Mouse (Mus musculus) kidney, postnatal 10 days (tissue): ENCODE measurements at regions not wholly inside any gene's neighbourhood (a gene's known extent, or its start where the extent isn't known, plus 50 kb on each side); places are given as distances from the start of the nearest gene placed in this dataset.

Source experiments
- DNase-seq: peaks from one replicate; pipeline ENCODE4 v3.0.0; 2021; ENCODE audit warnings: mixed read lengths

DNA sequence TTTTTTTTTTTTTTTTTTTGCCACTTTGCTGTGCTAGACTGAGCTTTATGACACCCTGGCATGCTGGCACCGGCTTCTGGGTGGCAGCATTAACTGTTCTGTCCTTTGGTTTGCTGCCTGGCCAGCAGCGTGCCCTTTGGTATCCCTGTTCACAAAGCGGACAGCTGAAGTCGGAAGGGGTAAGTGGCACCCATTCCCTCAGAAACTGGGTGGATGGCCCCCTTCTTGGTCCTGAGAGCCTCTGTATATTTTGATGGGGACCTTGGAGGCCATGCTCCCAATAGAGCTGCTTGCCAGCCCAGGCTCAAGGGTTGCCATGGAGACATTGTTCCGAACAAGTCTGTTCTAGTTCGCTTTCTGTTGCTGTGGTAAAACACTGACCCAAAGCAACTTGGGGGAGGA is 143.9 kb upstream of the Tle3 start:
- no peak for DNase-seq

DNA sequence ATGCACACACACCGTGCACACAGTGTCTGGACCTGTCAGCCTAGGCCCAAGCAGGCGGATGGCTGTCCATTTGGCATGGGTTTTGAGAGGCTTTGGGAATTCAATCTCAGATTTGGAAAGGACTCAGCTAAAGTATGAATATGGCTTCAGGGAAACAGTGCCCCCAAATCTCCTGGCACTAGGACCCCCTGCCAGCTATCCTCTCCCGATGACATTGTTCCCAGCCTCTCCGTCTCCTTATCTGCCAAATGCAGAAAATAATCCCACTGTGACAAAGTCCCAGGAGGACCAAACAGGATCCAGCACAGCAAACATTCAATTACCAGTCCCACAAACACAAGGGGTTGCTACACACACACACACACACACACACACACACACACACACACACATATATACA is 141.9 kb upstream of the Tle3 start:
- DNase-seq = no peak

DNA sequence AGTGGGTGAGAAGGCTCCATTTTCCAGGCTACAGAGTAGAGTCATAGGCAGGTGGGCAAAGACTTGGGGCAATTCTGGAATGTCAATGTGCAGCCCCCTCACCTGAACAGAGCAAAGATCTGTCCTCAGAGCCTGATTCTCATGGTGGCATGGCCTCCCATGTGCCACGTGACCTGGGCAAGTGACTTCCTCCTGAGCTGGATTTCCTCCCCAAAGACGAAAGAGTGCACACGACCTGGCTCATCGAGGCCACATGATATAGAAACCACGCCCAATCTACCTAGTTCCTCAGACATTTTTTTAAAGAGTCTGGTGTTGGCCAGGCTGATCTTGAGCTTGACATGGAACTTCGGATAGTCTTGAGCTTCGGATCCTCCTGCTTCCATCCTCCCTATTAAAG is 139.5 kb upstream of the Tle3 start:
- DNase-seq = no peak

DNA sequence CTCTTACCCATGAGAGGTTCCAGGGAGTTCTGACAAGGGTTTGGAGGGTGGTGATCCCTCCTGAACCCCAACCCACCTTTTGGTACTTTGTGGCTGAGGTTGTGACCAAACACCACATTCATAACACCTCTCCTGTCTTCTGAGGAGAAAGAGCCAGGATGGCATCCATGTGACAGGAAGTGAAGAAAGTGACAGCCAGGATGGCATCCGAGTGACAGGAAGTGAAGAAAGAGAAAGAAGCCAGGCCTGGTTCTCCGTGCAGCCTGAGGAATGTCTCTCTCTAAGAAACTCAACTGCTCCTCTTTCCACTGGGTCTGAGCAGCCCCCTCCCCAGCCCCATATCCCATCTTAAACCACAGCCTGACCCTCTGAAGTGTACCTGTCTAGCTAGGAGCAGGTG is 138.9 kb upstream of the Tle3 start:
- DNase-seq = no peak

DNA sequence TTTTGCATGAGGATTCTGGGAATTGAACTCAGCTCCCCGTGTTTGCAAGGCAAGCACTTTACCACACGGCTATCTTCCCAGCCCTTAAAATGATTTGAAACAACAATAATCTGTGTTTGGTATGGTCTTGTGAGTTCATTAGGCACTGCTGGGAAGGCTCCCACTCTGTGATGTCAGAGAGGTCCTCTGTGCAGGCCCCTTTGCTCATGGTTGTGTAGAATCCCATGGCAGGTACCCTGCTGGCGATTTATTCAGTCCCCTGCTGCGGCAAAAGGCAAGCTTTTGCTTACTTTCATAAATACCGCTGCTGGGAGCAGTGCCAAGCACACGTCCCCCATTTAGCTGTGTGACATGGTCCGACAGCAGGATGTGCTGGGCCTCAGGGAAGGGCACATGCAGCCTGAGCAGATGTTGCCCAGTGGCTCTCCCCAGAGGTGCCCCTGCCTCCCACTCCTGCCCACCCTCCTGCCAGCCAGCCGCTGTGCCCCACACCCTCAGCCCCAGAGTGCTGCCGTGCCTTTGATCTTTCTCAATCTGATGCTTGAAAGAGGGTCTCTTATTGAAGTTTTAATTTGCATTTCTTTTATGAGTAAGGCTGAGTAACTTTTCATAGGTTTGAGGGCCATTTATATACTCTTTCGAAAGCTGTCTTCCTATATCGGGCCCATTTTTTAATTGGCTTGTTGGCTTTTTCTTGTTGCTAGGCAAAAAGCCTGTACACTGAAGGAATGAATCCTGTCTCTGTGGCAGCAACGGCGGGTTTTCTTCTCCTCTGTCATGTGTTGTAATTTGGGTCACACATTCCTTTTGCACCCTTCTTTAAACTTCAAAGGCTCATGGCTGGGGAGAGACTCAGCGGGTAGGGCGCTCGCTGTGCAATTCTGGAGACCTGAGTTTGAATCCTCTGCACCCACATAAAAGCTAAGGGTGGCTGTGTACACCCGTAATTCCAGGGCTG is 136.2 kb upstream of the Tle3 start:
- DNase-seq = peak; percentile 32

DNA sequence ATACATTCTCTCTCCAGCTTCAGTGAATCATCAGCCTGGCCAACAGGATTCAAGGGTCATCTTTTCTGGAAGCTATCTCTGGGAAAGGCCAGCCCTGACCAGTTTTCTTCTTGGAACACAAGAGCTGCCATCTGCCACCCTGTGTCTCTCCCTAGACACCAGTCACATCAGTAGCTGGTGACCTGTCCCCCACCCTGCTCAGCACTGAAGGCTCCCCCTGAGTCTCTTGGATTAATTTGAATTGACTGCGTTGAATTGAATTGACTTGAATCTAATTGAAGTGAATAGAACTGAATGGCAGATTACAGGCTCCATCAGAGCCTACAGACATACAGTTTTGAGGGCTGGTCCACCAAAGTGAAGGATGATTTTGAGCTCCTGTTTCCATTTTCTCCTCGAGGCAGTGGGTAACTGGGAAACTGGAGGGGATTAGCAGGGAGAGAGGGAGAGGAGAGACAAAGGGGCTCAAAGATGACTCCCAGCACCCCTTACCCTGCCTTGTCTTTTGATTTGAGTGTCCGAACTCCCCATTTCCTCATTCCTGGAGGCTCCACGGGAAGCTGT is 133.4 kb upstream of the Tle3 start:
- DNase-seq = no peak

DNA sequence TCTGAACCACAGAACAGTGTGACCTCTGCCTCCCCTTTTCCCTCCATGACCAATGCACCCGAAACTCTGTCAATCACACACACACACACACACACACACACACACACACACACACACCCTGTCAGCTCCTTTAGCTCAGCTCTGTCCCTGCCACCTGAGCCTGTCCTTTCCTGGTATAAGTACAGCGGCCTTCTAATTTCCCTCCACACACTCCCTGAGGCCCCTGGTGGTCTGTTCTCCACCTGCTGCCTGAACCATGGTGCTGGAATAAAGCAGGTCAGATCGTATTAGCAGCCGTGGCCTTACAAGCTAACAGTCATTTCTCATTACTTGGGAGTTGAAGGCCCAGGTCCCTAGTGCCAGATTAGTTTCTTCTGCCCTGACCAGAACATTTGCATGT is 132.8 kb upstream of the Tle3 start:
- no peak for DNase-seq

DNA sequence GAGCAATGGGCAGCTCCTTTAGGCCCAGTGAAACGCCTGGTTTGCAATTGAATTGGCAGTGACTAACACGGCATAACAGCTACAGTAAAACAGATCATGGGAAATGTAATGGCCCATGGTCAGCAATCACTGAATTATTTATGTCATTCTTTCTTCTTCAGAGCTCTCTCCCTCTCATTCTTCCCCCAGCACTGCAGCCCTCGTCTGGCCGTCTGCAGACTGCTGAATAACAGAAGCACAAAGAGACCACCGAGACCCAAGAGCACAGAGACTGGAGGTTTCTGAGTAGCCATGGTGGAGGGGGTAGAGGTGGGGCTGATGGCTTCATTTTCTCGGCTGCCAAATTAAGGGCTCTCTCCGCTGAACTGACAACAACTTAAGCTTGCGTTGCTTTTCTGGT is 130.7 kb upstream of the Tle3 start:
- no peak for DNase-seq

DNA sequence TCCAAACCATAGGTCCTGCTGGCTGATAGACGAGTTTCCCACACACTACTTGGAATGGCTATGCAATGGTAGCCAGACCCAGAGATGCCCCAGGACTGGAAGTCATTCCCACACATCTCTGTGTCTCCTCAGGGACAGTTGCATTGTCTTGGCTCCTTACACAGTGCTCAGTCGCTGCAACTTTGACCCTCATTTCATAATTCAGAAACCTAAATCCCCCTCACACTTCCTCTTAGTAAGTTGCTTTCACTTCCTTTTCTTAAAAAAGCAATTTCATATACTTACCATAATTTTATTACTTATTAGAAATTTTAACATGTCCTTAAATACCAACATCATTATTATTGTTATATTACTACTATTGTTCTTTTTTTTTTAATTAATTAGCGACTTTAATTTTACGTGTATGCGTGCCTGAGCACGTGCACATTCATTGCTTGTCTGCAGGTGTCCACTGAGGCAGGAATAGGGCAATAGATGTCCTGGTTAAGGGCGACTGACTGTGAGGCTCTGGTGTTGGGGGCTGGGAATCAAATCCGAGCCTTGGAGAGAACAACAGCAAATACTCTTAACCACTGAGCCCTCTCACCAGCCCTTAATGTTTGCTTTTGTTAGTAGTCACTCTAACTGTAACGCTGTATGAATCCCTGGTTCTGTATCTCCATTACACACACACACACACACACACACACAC is 129.9 kb upstream of the Tle3 start:
- no peak for DNase-seq

DNA sequence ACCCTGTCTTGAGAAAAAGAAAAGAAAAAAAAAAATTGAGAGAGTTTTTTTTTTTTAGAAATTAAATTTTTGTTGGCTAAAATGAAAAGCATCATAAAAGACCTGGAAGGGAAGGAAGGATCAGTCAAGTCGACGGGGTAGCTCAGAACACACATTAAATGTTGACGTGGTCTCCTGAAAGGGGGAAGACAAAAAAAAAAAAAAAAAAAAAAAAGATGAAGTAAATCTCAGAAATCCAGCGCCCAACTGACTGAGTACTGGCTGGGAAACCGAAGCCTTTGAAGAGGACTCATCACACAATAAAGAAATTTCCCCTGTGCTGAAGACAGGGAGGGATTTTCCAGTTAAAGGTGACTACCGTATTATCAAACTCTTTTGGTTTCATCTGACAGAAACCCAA is 128.9 kb upstream of the Tle3 start:
- DNase-seq = no peak

DNA sequence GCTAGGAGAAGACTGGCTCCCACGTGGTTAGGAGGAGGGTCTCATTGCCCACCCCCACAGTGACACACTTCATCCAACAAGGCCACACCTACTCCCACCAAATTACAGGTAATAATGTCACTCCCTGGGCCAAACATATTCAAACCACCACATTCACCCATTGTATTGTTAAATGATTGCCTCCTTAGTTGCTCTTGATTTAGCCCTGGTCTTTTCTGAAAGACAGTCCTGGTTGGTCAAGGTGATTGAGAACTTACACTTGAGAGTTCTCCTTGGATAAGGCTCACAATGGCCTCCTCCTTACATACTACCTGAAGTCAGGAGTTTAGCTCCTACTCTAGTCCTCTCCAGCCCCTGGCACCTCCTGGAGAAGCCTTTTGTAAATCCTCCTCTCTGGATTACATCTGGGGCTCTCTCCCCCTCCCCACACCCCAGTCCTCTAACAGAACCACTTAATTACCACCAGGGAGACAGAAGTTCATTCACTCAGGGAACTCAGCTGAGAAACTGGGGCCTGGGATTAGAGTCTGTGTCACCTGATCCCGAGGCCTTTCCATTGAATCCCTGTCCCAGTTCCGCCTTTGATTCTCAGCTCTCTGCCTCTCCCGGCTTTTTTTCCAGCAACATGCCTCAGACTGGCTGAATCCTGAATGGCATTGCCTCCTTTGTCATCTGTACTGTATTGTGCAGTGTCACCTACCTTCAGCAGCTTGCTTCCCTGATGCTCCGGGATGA is 122.3 kb upstream of the Tle3 start:
- no peak for DNase-seq

DNA sequence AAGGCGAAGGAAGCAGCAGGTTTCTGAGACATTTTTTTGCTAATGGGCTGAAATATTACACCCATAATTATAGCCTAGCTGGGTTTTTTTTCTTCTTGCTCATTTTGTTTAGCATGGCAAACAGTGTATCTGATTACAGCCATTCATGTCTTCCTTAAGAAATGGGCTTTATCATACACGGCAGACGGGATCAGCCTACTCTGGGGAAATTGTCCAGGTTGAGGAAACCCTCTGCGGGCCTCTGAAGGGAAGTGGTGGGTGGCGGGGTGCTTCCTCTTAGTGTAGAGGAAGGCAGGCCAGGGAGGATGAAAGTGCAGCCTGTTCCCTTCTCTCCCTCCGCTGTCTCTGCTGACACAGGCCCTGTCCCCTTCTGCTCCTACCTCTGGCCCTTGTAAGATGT is 120.6 kb upstream of the Tle3 start:
- no peak for DNase-seq

DNA sequence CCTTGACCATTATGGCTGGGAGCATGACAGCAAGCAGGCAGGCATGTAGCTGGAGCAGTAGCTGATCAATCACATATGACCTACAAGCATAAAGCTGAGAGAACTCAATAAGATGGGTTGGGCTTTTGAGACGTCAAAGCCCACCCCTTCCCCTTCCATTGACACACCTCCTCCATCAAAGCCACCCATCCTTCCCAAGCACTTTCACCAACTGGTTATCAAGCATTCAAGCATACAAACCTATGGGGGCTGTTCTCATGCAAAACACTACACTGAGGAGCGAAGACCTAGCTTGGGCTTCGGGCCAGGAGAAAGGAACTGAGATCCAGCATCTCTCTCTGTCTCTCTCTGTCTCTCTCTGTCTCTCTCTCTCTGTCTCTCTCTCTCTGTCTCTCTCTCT is 118.4 kb upstream of the Tle3 start:
- DNase-seq = no peak

DNA sequence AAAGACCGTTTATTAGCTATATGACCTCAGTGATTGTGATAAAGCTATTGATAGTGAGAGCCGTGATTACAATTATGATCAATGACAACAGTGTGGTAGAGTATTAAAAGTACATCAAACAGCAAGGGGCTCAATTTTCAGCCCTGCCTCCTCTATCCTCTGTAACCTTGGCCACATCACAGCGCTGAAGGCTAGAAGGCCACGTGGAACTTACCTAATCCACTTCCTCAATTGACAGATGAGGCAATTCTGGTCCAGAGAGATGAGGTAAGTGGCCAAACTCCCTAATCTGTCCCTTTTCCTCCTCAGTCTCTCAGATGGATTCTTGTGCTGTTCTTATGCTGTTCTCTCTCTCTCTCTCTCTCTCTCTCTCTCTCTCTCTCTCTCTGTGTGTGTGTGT is 114.7 kb upstream of the Tle3 start:
- no peak for DNase-seq

DNA sequence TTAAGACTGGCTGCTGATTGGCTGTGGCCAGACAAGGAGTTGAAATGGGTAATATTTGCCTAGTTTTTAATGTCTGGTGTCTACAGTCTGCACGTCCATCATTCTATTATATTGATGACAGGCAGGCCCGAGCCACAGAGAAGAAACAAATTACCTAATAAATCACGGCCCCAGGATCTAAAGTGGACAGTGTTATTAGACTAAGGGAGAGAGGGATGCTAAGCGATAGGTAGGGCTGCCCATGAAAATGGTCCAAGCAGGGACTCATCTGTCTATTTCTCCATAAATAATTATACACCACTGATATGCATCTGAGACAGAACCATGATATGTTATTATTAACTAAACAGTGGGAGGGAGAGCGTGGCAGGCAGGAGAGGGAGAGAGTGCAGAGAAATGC is 114.1 kb upstream of the Tle3 start:
- DNase-seq = no peak

DNA sequence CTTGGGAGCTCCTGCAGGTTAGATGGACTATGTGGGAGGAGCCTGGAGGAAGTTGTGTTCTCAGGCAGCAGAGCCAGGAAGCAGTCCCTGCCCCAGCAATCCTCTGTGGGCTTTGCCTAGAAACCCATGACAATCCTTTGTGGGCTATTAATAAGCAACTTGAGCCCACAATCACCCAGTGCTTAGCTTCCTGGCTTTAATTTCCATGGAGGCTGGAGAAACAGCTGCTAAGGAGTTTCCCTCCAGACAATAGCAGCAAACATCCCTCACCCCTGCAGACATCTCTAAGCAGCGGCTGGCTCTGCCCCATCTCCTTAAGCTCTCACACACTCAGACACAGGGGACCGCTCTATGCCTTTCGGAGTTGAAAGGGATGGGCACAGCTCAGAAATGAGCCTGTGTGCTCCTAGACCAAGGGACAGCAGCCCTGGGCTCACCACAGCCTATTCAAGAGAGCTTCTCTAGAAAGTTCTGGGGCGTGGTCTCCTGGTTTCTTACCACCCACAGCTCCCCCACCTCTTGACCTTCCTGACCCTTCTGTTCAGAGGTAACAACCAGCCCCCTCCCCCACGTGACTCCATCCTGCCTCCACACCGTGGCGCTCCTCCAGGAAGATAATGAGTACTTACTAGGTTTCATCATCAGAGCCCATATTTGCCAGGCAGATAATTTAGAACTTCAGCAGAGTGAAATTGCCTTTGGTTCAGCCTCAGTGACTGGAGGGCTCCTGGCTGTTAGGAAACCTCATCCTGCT is 112.6 kb upstream of the Tle3 start:
- peak; percentile 36 for DNase-seq

DNA sequence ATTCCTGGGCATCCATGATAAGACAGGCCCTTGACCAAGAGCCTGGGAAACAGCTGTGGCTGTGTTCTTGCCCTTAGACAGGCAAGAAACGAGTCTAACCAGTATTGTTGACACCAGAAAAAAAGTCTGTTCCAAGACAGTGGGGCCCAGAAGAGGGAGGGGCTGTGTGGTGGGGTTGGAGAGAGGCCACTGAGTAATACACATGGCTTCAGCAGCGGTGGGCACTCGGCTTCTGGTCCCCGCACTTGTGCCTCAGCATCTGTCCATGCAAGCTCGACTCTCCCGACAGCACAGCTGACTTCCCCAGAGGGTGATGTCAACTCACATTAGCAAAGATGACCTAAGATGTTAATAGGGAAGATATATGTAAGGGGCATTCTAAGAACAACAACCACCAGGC is 110.9 kb upstream of the Tle3 start:
- DNase-seq = no peak

DNA sequence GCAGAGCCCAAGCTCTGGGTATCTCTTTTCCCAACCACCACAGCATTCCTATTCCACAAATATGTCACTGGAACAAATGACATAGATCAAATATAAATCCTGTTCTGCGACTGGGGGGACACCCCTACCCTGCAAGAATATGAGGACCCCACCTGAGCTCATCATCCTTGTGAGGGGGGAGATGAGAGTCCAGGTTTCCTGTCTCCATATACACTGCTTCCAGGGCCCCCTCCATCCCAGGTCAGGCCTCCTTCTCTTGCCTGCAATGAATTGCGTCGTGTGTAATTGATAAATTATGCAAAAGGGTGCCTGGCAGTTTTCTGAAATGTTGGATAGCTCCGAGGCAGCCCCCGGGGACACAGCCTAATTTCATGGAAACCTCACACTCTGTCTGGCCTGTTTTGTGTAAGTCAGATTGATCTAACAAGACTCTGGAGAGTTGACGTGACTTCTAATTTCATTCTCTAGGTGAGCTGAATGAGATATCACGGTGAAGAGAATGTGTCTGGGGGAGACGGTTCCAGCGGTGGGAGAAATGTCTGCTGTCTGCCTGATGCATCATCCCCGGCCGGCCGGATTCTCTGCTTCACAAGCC is 110.3 kb upstream of the Tle3 start:
- no peak for DNase-seq

DNA sequence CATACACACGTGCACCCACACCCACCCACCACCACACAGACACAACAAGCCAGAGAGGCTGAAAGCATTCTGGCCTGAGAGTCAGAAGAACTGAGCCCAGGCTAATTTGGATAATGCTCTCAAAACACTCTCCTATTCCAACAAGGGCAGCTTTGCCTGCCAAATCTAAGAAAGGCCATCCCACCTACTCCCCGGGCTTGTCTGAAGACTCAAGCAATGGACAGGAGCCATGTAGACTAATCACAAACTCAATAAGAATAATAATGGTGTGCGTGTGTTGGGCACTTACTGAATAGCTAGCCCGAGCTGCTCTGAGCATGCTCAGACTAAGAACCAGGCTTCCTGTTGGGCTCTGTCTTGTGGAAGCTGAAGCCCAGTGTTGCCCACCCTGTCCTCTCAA is 108.8 kb upstream of the Tle3 start:
- no peak for DNase-seq

DNA sequence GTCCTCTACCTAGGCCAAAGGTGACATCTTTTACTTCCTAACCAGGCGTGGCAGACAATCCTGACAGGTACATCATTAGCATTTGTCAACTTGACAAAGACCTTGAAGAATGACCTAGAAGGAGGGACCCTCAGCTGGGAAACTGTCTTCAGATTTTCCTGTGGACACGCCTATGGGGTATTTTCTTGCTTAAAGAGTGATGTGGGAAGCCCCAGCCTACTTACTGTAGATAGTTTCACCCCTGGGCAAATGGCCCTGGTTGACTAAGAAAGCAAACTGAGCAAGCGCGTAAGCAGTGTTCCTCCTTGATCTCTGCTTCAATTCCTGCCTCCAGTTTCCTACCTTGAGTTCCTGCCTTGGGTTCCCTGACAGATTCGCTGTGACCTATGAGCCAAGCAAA is 106.7 kb upstream of the Tle3 start:
- no peak for DNase-seq

DNA sequence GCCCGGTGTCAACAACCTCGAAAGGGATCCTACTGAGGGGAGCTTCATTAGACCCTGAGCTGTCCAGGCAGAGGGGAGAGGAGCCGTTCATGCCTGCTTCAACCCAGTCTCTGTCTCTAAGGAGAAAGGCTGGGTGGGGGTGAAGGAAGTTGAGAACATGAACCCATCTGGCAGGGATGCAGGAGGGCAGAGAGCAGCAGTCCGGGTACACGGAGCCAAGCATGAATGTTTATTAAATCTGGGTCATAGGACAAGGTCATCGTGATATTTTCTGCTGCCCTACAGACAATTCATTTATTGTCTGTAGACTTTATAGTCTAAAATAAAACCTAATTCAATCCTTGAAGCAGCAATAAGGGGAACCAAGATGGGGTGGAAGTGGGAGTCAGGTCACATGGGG is 105.2 kb upstream of the Tle3 start:
- DNase-seq = peak; percentile 24

DNA sequence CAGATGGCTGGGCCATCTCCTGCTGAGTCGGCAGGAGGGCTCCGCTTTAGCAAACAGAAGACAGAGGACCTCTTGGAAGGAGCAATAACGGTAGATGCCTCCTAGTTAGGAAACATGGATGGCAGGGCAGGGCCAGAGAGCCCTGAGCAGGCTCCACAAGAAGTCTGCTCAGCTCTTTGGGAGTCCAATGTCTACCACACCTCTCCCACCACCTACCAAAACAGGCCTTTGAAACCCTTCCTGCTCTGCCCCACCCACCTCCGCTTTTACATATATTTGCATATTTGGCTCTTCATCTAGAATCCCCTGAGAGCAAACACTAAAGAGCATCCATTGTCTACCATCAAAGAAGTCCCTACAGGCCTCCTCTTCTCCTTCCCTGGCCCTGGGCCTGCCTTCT is 104.6 kb upstream of the Tle3 start:
- DNase-seq = no peak
